Mouse (Mus musculus): ENCODE data around the gene Rnf181. TPM values are rescaled to one million over a fixed set of nuclear protein-coding genes. Genes with fewer than 3 reads are reported as not detected.

Gene Rnf181
- polyA plus RNA-seq, 1 experiment from 2014 or later = 136 TPM

- Histone ChIP-seq H3K27ac (no peak overlapping the region), H3K4me2 (replicated peaks) (no peak overlapping the region), H3K4me1 (replicated peaks; ENCODE audit: control insufficient read depth, insufficient read depth, low read length) (no peaks in the 10 kb centered on the region), H3K27me3 (ENCODE audit: control insufficient read depth, insufficient read depth, low read length) (no peaks in the 10 kb centered on the region), H3K36me3 (replicated peaks; ENCODE audit: control insufficient read depth, insufficient read depth) (no peaks in the 10 kb centered on the region), H3K4me3 (replicated peaks; ENCODE audit: low read length) (no peak overlapping the region), H3K9ac (no peak overlapping the region), H3K9me3 (ENCODE audit: control insufficient read depth, low read length) (no peaks in the 10 kb centered on the region)
- WGBS = 25% methylated on average over 7 of the region's 7 CpGs
- no peak for ATAC-seq (ENCODE audit: low FRiP score)
- DNase-seq (ENCODE audit: low spot score) = peak; percentile 79
Observed at GRCm38 (mm10) chr6:72401875-72402274, 35.1 kb upstream of the Rnf181 start.

GRCm38 (mm10) chr6:72399967-72400366 lies 33.2 kb upstream of the Rnf181 start:
- Histone ChIP-seq H3K9me3 (ENCODE audit: control insufficient read depth, low read length) (no peaks in the 10 kb centered on the region), H3K27me3 (ENCODE audit: control insufficient read depth, insufficient read depth, low read length) (no peaks in the 10 kb centered on the region), H3K4me1 (replicated peaks; ENCODE audit: control insufficient read depth, insufficient read depth, low read length) (no peaks in the 10 kb centered on the region), H3K4me3 (replicated peaks; ENCODE audit: low read length) (no peak overlapping the region), H3K36me3 (replicated peaks; ENCODE audit: control insufficient read depth, insufficient read depth) (no peaks in the 10 kb centered on the region), H3K9ac (no peak overlapping the region), H3K27ac (no peak overlapping the region), H3K4me2 (replicated peaks) (no peak overlapping the region)
- DNase-seq (ENCODE audit: low spot score) (no peak), ATAC-seq (ENCODE audit: low FRiP score) (no peak)
- 46% methylated on average over 2 of the region's 2 CpGs for WGBS

GRCm38 (mm10) chr6:72396837-72397251 lies 30.1 kb upstream of the Rnf181 start:
- 84% methylated on average over 10 of the region's 10 CpGs for WGBS
- H3K36me3 ChIP-seq (replicated peaks; ENCODE audit: control insufficient read depth, insufficient read depth) = no peaks in the 10 kb centered on the region
- H3K4me3 ChIP-seq (replicated peaks; ENCODE audit: low read length) = no peak overlapping the region
- no peak overlapping the region for H3K9ac ChIP-seq
- DNase-seq (ENCODE audit: low spot score) (no peak), ATAC-seq (ENCODE audit: low FRiP score) (no peak)
- H3K4me2 ChIP-seq (replicated peaks) = no peak overlapping the region
- H3K27ac ChIP-seq = no peak overlapping the region
- no peaks in the 10 kb centered on the region for H3K9me3 ChIP-seq (ENCODE audit: control insufficient read depth, low read length)
- H3K27me3 ChIP-seq (ENCODE audit: control insufficient read depth, insufficient read depth, low read length) = no peaks in the 10 kb centered on the region
- H3K4me1 ChIP-seq (replicated peaks; ENCODE audit: control insufficient read depth, insufficient read depth, low read length) = no peaks in the 10 kb centered on the region

GRCm38 (mm10) chr6:72392341-72392740 lies 25.6 kb upstream of the Rnf181 start:
- Histone ChIP-seq H3K9me3 (ENCODE audit: control insufficient read depth, low read length) (no peaks in the 10 kb centered on the region), H3K9ac (no peak overlapping the region), H3K4me3 (replicated peaks; ENCODE audit: low read length) (no peak overlapping the region), H3K27ac (no peak overlapping the region), H3K27me3 (ENCODE audit: control insufficient read depth, insufficient read depth, low read length) (peaks cover 18% of the 10 kb centered on the region), H3K36me3 (replicated peaks; ENCODE audit: control insufficient read depth, insufficient read depth) (no peaks in the 10 kb centered on the region), H3K4me1 (replicated peaks; ENCODE audit: control insufficient read depth, insufficient read depth, low read length) (0 out of 2 replicates have a peak, but pooled peaks cover 5% of the 10 kb centered on the region), H3K4me2 (replicated peaks) (no peak overlapping the region)
- no peak for DNase-seq (ENCODE audit: low spot score)
- no peak for ATAC-seq (ENCODE audit: low FRiP score)
- WGBS = 93% methylated on average over 5 of the region's 5 CpGs

- 16% methylated on average over 12 of the region's 12 CpGs for WGBS
- peak overlapping the region; percentile 51 for H3K4me2 ChIP-seq (replicated peaks)
- H3K4me3 ChIP-seq (replicated peaks; ENCODE audit: low read length) = 0 out of 2 replicates have a peak overlapping the region, but pooled peaks have one; percentile 30
- no peak for DNase-seq (ENCODE audit: low spot score)
- H3K36me3 ChIP-seq (replicated peaks; ENCODE audit: control insufficient read depth, insufficient read depth) = no peaks in the 10 kb centered on the region
- H3K27ac ChIP-seq = no peak overlapping the region
- no peak for ATAC-seq (ENCODE audit: low FRiP score)
- H3K9ac ChIP-seq = no peak overlapping the region
- peaks cover 18% of the 10 kb centered on the region for H3K27me3 ChIP-seq (ENCODE audit: control insufficient read depth, insufficient read depth, low read length)
- 0 out of 2 replicates have a peak, but pooled peaks cover 5% of the 10 kb centered on the region for H3K4me1 ChIP-seq (replicated peaks; ENCODE audit: control insufficient read depth, insufficient read depth, low read length)
- no peaks in the 10 kb centered on the region for H3K9me3 ChIP-seq (ENCODE audit: control insufficient read depth, low read length)
Observed at GRCm38 (mm10) chr6:72390795-72391521, 24.2 kb upstream of the Rnf181 start.

- H3K9ac ChIP-seq = peak within 1 kb of the TSS; percentile 46
- H3K4me3 ChIP-seq (replicated peaks; ENCODE audit: low read length) = peak within 1 kb of the TSS; percentile 30
- 0 out of 2 replicates have a peak, but pooled peaks cover 5% of the 10 kb centered on the region for H3K4me1 ChIP-seq (replicated peaks; ENCODE audit: control insufficient read depth, insufficient read depth, low read length)
- no peaks in the 10 kb centered on the region for H3K36me3 ChIP-seq (replicated peaks; ENCODE audit: control insufficient read depth, insufficient read depth)
- WGBS = 2% methylated on average over 33 of the region's 33 CpGs
- ATAC-seq (ENCODE audit: low FRiP score) = no peak
- no peak for DNase-seq (ENCODE audit: low spot score)
- no peaks in the 10 kb centered on the region for H3K9me3 ChIP-seq (ENCODE audit: control insufficient read depth, low read length)
- H3K27ac ChIP-seq = peak within 1 kb of the TSS; percentile 52; the same call in 1 of the 2 replicates
- H3K4me2 ChIP-seq (replicated peaks) = peak within 1 kb of the TSS; percentile 51
- peaks cover 18% of the 10 kb centered on the region for H3K27me3 ChIP-seq (ENCODE audit: control insufficient read depth, insufficient read depth, low read length)
Observed at GRCm38 (mm10) chr6:72389941-72390771, 23.4 kb upstream of the Rnf181 start, which contains the start of gene Vamp8. Gene Vamp8, minus strand, starts transcription at chr6:72390703.

GRCm38 (mm10) chr6:72389471-72389940 lies 22.8 kb upstream of the Rnf181 start:
- Histone ChIP-seq H3K4me3 (replicated peaks; ENCODE audit: low read length) (peak overlapping the region; percentile 30), H3K36me3 (replicated peaks; ENCODE audit: control insufficient read depth, insufficient read depth) (no peaks in the 10 kb centered on the region), H3K4me2 (replicated peaks) (peak overlapping the region; percentile 51), H3K9me3 (ENCODE audit: control insufficient read depth, low read length) (no peaks in the 10 kb centered on the region), H3K27me3 (ENCODE audit: control insufficient read depth, insufficient read depth, low read length) (peaks cover 18% of the 10 kb centered on the region), H3K4me1 (replicated peaks; ENCODE audit: control insufficient read depth, insufficient read depth, low read length) (0 out of 2 replicates have a peak, but pooled peaks cover 5% of the 10 kb centered on the region), H3K9ac (peak overlapping the region; percentile 46; the same call in 1 of the 2 replicates), H3K27ac (0 out of 2 replicates have a peak overlapping the region, but pooled peaks have one; percentile 52)
- DNase-seq (ENCODE audit: low spot score) (no peak), ATAC-seq (ENCODE audit: low FRiP score) (no peak)
- 38% methylated on average over 13 of the region's 13 CpGs for WGBS

GRCm38 (mm10) chr6:72388791-72389329 lies 22.1 kb upstream of the Rnf181 start:
- H3K27ac ChIP-seq = no peak overlapping the region
- 93% methylated on average over 6 of the region's 6 CpGs for WGBS
- DNase-seq (ENCODE audit: low spot score) = no peak
- no peak overlapping the region for H3K4me2 ChIP-seq (replicated peaks)
- 0 out of 2 replicates have a peak, but pooled peaks cover 5% of the 10 kb centered on the region for H3K4me1 ChIP-seq (replicated peaks; ENCODE audit: control insufficient read depth, insufficient read depth, low read length)
- H3K36me3 ChIP-seq (replicated peaks; ENCODE audit: control insufficient read depth, insufficient read depth) = no peaks in the 10 kb centered on the region
- no peaks in the 10 kb centered on the region for H3K9me3 ChIP-seq (ENCODE audit: control insufficient read depth, low read length)
- no peak overlapping the region for H3K9ac ChIP-seq
- H3K4me3 ChIP-seq (replicated peaks; ENCODE audit: low read length) = no peak overlapping the region
- ATAC-seq (ENCODE audit: low FRiP score) = no peak
- peaks cover 18% of the 10 kb centered on the region for H3K27me3 ChIP-seq (ENCODE audit: control insufficient read depth, insufficient read depth, low read length)

- WGBS = 77% methylated on average over 10 of the region's 10 CpGs
Observed at GRCm38 (mm10) chr6:72388266-72388665, 21.5 kb upstream of the Rnf181 start.

More at GRCm38 (mm10) chr6:72388266-72388665, 21.5 kb upstream of the Rnf181 start:
- no peak overlapping the region for H3K27ac ChIP-seq
- peaks cover 18% of the 10 kb centered on the region for H3K27me3 ChIP-seq (ENCODE audit: control insufficient read depth, insufficient read depth, low read length)
- ATAC-seq (ENCODE audit: low FRiP score) (no peak), DNase-seq (ENCODE audit: low spot score) (no peak)
- no peak overlapping the region for H3K4me3 ChIP-seq (replicated peaks; ENCODE audit: low read length)
- no peaks in the 10 kb centered on the region for H3K36me3 ChIP-seq (replicated peaks; ENCODE audit: control insufficient read depth, insufficient read depth)
- no peak overlapping the region for H3K4me2 ChIP-seq (replicated peaks)
- no peak overlapping the region for H3K9ac ChIP-seq
- 0 out of 2 replicates have a peak, but pooled peaks cover 5% of the 10 kb centered on the region for H3K4me1 ChIP-seq (replicated peaks; ENCODE audit: control insufficient read depth, insufficient read depth, low read length)
- H3K9me3 ChIP-seq (ENCODE audit: control insufficient read depth, low read length) = no peaks in the 10 kb centered on the region
